Mouse (Mus musculus): ENCODE results near the gene Slc22a5. TPM values are rescaled to one million over a fixed set of nuclear protein-coding genes. Genes with fewer than 3 reads are reported as not detected.

The Slc22a5 gene
- total and polyA plus RNA-seq, 2 experiments from 2014 or later, result 13.4 to 16.2 TPM

GRCm38 (mm10) chr11:53851795-53852194 lies 39.7 kb downstream of the Slc22a5 start:
- WGBS, result 55% methylated on average over 5 of the region's 5 CpGs
- Histone ChIP-seq H3K4me3 (ENCODE audit: low read depth, low read length) (no peak overlapping the region), H3K9ac (no peak overlapping the region), H3K27ac (ENCODE audit: low read depth, low read length) (no peak overlapping the region), H3K27me3 (ENCODE audit: insufficient read depth, low read length) (no peaks in the 10 kb centered on the region), H3K4me1 (ENCODE audit: insufficient read depth) (no peaks in the 10 kb centered on the region), H3K9me3 (ENCODE audit: low read length) (no peaks in the 10 kb centered on the region), H3K4me2 (ENCODE audit: low read depth) (no peak overlapping the region), H3K36me3 (ENCODE audit: insufficient read depth) (no peaks in the 10 kb centered on the region)
- no peak for TF ChIP-seq CTCF (IDR thresholded peaks at IDR 0.05; ENCODE audit: low read depth)
- DNase-seq (no peak), ATAC-seq (no peak)

- no peaks in the 10 kb centered on the region for H3K9me3 ChIP-seq (ENCODE audit: low read length)
- TF ChIP-seq CTCF (IDR thresholded peaks at IDR 0.05; ENCODE audit: low read depth), result peak; percentile 75
- H3K4me1 ChIP-seq (ENCODE audit: insufficient read depth), result no peaks in the 10 kb centered on the region
- peak; percentile 75 for DNase-seq
- no peak overlapping the region for H3K27ac ChIP-seq (ENCODE audit: low read depth, low read length)
- WGBS, result 35% methylated on average over 9 of the region's 9 CpGs
- no peaks in the 10 kb centered on the region for H3K27me3 ChIP-seq (ENCODE audit: insufficient read depth, low read length)
- H3K4me2 ChIP-seq (ENCODE audit: low read depth), result no peak overlapping the region
- no peak overlapping the region for H3K9ac ChIP-seq
- no peak overlapping the region for H3K4me3 ChIP-seq (ENCODE audit: low read depth, low read length)
- H3K36me3 ChIP-seq (ENCODE audit: insufficient read depth), result no peaks in the 10 kb centered on the region
- ATAC-seq, result peak; percentile 76
Observed at GRCm38 (mm10) chr11:53849588-53850320, 41.7 kb downstream of the Slc22a5 start.

- no peak overlapping the region for H3K4me2 ChIP-seq (ENCODE audit: low read depth)
- no peak for TF ChIP-seq CTCF (IDR thresholded peaks at IDR 0.05; ENCODE audit: low read depth)
- H3K36me3 ChIP-seq (ENCODE audit: insufficient read depth), result no peaks in the 10 kb centered on the region
- no peak for DNase-seq
- no peaks in the 10 kb centered on the region for H3K27me3 ChIP-seq (ENCODE audit: insufficient read depth, low read length)
- no peak overlapping the region for H3K9ac ChIP-seq
- no peak overlapping the region for H3K4me3 ChIP-seq (ENCODE audit: low read depth, low read length)
- 87% methylated on average over 6 of the region's 6 CpGs for WGBS
- no peaks in the 10 kb centered on the region for H3K9me3 ChIP-seq (ENCODE audit: low read length)
- no peak for ATAC-seq
- H3K27ac ChIP-seq (ENCODE audit: low read depth, low read length), result no peak overlapping the region
- H3K4me1 ChIP-seq (ENCODE audit: insufficient read depth), result no peaks in the 10 kb centered on the region
Observed at GRCm38 (mm10) chr11:53845680-53846079, 45.8 kb downstream of the Slc22a5 start.

GRCm38 (mm10) chr11:53843106-53843505 lies 48.4 kb downstream of the Slc22a5 start:
- 65% methylated on average over 10 of the region's 10 CpGs for WGBS
- Histone ChIP-seq H3K4me2 (ENCODE audit: low read depth) (no peak overlapping the region), H3K4me1 (ENCODE audit: insufficient read depth) (no peaks in the 10 kb centered on the region), H3K9me3 (ENCODE audit: low read length) (no peaks in the 10 kb centered on the region), H3K27me3 (ENCODE audit: insufficient read depth, low read length) (no peaks in the 10 kb centered on the region), H3K4me3 (ENCODE audit: low read depth, low read length) (no peak overlapping the region), H3K27ac (ENCODE audit: low read depth, low read length) (no peak overlapping the region), H3K9ac (no peak overlapping the region), H3K36me3 (ENCODE audit: insufficient read depth) (no peaks in the 10 kb centered on the region)
- no peak for TF ChIP-seq CTCF (IDR thresholded peaks at IDR 0.05; ENCODE audit: low read depth)
- ATAC-seq (no peak), DNase-seq (no peak)

GRCm38 (mm10) chr11:53842161-53842581 lies 49.3 kb downstream of the Slc22a5 start:
- no peak for TF ChIP-seq CTCF (IDR thresholded peaks at IDR 0.05; ENCODE audit: low read depth)
- H3K9ac ChIP-seq, result no peak overlapping the region
- no peak overlapping the region for H3K27ac ChIP-seq (ENCODE audit: low read depth, low read length)
- H3K4me1 ChIP-seq (ENCODE audit: insufficient read depth), result no peaks in the 10 kb centered on the region
- WGBS, result 48% methylated on average over 4 of the region's 4 CpGs
- H3K4me2 ChIP-seq (ENCODE audit: low read depth), result no peak overlapping the region
- peak; percentile 38 for ATAC-seq
- peak; percentile 44 for DNase-seq
- H3K4me3 ChIP-seq (ENCODE audit: low read depth, low read length), result no peak overlapping the region
- no peaks in the 10 kb centered on the region for H3K9me3 ChIP-seq (ENCODE audit: low read length)
- H3K27me3 ChIP-seq (ENCODE audit: insufficient read depth, low read length), result no peaks in the 10 kb centered on the region
- H3K36me3 ChIP-seq (ENCODE audit: insufficient read depth), result no peaks in the 10 kb centered on the region

- no peaks in the 10 kb centered on the region for H3K4me1 ChIP-seq (ENCODE audit: insufficient read depth)
- no peak for TF ChIP-seq CTCF (IDR thresholded peaks at IDR 0.05; ENCODE audit: low read depth)
- no peaks in the 10 kb centered on the region for H3K9me3 ChIP-seq (ENCODE audit: low read length)
- no peaks in the 10 kb centered on the region for H3K27me3 ChIP-seq (ENCODE audit: insufficient read depth, low read length)
- DNase-seq (no peak), ATAC-seq (no peak)
- no peak overlapping the region for H3K27ac ChIP-seq (ENCODE audit: low read depth, low read length)
- H3K9ac ChIP-seq, result no peak overlapping the region
- no peaks in the 10 kb centered on the region for H3K36me3 ChIP-seq (ENCODE audit: insufficient read depth)
- H3K4me3 ChIP-seq (ENCODE audit: low read depth, low read length), result no peak overlapping the region
- WGBS, result 87% methylated on average over 12 of the region's 12 CpGs
- H3K4me2 ChIP-seq (ENCODE audit: low read depth), result no peak overlapping the region
Observed at GRCm38 (mm10) chr11:53841514-53841913, 49.9 kb downstream of the Slc22a5 start.

GRCm38 (mm10) chr11:53839663-53840642 lies 51.5 kb downstream of the Slc22a5 start:
- TF ChIP-seq CTCF (IDR thresholded peaks at IDR 0.05; ENCODE audit: low read depth), result no peak
- Histone ChIP-seq H3K9me3 (ENCODE audit: low read length) (no peaks in the 10 kb centered on the region), H3K36me3 (ENCODE audit: insufficient read depth) (no peaks in the 10 kb centered on the region), H3K4me1 (ENCODE audit: insufficient read depth) (no peaks in the 10 kb centered on the region), H3K27me3 (ENCODE audit: insufficient read depth, low read length) (no peaks in the 10 kb centered on the region), H3K27ac (ENCODE audit: low read depth, low read length) (no peak overlapping the region), H3K4me2 (ENCODE audit: low read depth) (no peak overlapping the region), H3K4me3 (ENCODE audit: low read depth, low read length) (no peak overlapping the region), H3K9ac (no peak overlapping the region)
- DNase-seq (no peak), ATAC-seq (no peak)
- 74% methylated on average over 8 of the region's 8 CpGs for WGBS

Measured in forebrain, postnatal 0 days (tissue).